9 mouse cellular contexts compared by ENCODE assay signal in genomic region chr6:140519019-140519418, GRCm38 (mm10).
DNase-seq lines count a peak whose midpoint lies in the region; ATAC-seq and TF ChIP-seq lines count a peak whose summit lies in the region.
"Had no signal": no experiment of that assay in that cellular context is flagged by ENCODE, and none has a peak within 500 bp of the region (broad histone marks: within the 10 kb centered on the region; RNA-seq: fewer than 3 reads in every experiment).

No protein-coding gene starts in this region.

- intact Hi-C loops in heart, postnatal 36 days (cut with DNase I) = loop anchor here (2.0 kb wide), 1 partner anchor 38 kb away; no protein-coding TSS in a partner anchor

- peak overlapping the region; percentile 62 for H3K27ac ChIP-seq in heart, embryonic 10.5 days
- 0 out of 2 replicates have a peak overlapping the region, but pooled peaks have one; percentile 53 for H3K27ac ChIP-seq in forebrain, embryonic 15.5 days (replicated peaks)
- H3K27ac ChIP-seq in limb, embryonic 13.5 days = peak overlapping the region; percentile 65; the same call in 1 of the 2 replicates
- no peak overlapping the region for H3K27ac ChIP-seq in intestine, postnatal 0 days (ENCODE audit: low read depth, low read length)
- H3K27ac ChIP-seq: macrophage had no signal

- peak; percentile 42; the same call in 1 of the 2 replicates for ATAC-seq in forebrain, embryonic 15.5 days (replicated peaks)
- ATAC-seq in limb, embryonic 13.5 days (ENCODE audit: low FRiP score, low read depth) = no peak
- no peak for ATAC-seq in intestine, postnatal 0 days

- TF ChIP-seq CTCF in brain, embryonic 14.5 days (IDR thresholded peaks at IDR 0.05; ENCODE audit: borderline replicate concordance, extremely low read depth, insufficient read depth, insufficient read length) = no peak
- TF ChIP-seq CTCF in intestine, postnatal 0 days (IDR thresholded peaks at IDR 0.05; ENCODE audit: low read depth) = no peak

- H3K4me3 ChIP-seq in heart, embryonic 10.5 days = no peak overlapping the region
- H3K4me3 ChIP-seq in forebrain, embryonic 15.5 days = no peak overlapping the region
- no peak overlapping the region for H3K4me3 ChIP-seq in limb, embryonic 13.5 days
- H3K4me3 ChIP-seq in intestine, postnatal 0 days (ENCODE audit: low read depth, low read length) = no peak overlapping the region

- H3K9me3 ChIP-seq in heart, embryonic 10.5 days = no peaks in the 10 kb centered on the region
- H3K9me3 ChIP-seq in forebrain, embryonic 15.5 days = no peaks in the 10 kb centered on the region
- no peaks in the 10 kb centered on the region for H3K9me3 ChIP-seq in limb, embryonic 13.5 days
- no peaks in the 10 kb centered on the region for H3K9me3 ChIP-seq in intestine, postnatal 0 days (ENCODE audit: control insufficient read depth)

- no peaks in the 10 kb centered on the region for H3K27me3 ChIP-seq in heart, embryonic 10.5 days (ENCODE audit: insufficient read depth, poor library complexity, severe bottlenecking)
- no peaks in the 10 kb centered on the region for H3K27me3 ChIP-seq in forebrain, embryonic 15.5 days
- no peaks in the 10 kb centered on the region for H3K27me3 ChIP-seq in limb, embryonic 13.5 days
- no peaks in the 10 kb centered on the region for H3K27me3 ChIP-seq in intestine, postnatal 0 days (replicated peaks; ENCODE audit: control insufficient read depth, insufficient read depth, low read length)

- peaks cover 32% of the 10 kb centered on the region for H3K4me1 ChIP-seq in heart, embryonic 10.5 days
- peaks cover 25% of the 10 kb centered on the region for H3K4me1 ChIP-seq in forebrain, embryonic 15.5 days
- peaks cover 51% of the 10 kb centered on the region for H3K4me1 ChIP-seq in limb, embryonic 13.5 days
- peaks cover 3% of the 10 kb centered on the region; the same call in 1 of the 2 replicates for H3K4me1 ChIP-seq in intestine, postnatal 0 days (replicated peaks; ENCODE audit: control insufficient read depth, insufficient read depth, low read length)

- no peak for DNase-seq in heart, embryonic 10.5 days (ENCODE audit: low spot score)
- no peak for DNase-seq in heart, postnatal 36 days
- DNase-seq in brain, embryonic 14.5 days (ENCODE audit: low read depth) = peak; percentile 31
- no peak for DNase-seq in liver
- DNase-seq in adrenal gland, adult 8-10 months = no peak

- H3K4me2 ChIP-seq in forebrain, embryonic 15.5 days (replicated peaks) = no peak overlapping the region
- H3K4me2 ChIP-seq in limb, embryonic 13.5 days (replicated peaks) = peak overlapping the region; percentile 32
- no peak overlapping the region for H3K4me2 ChIP-seq in intestine, postnatal 0 days (replicated peaks; ENCODE audit: low read depth)

- 57% methylated on average over 13 of the region's 13 CpGs for WGBS in heart, embryonic 10.5 days
- WGBS in forebrain, embryonic 15.5 days = 56% methylated on average over 13 of the region's 13 CpGs
- 22% methylated on average over 13 of the region's 13 CpGs for WGBS in limb, embryonic 13.5 days
- WGBS in intestine, postnatal 0 days = 73% methylated on average over 13 of the region's 13 CpGs

- no peaks in the 10 kb centered on the region for H3K36me3 ChIP-seq in heart, embryonic 10.5 days
- no peaks in the 10 kb centered on the region for H3K36me3 ChIP-seq in forebrain, embryonic 15.5 days
- no peaks in the 10 kb centered on the region for H3K36me3 ChIP-seq in limb, embryonic 13.5 days
- H3K36me3 ChIP-seq in intestine, postnatal 0 days (ENCODE audit: control insufficient read depth, insufficient read depth) = no peaks in the 10 kb centered on the region

- H3K9ac ChIP-seq in forebrain, embryonic 15.5 days (replicated peaks) = no peak overlapping the region
- H3K9ac ChIP-seq in limb, embryonic 13.5 days = no peak overlapping the region; the same call in none of the 2 replicates
- no peak overlapping the region for H3K9ac ChIP-seq in intestine, postnatal 0 days (ENCODE audit: low read depth, low read length)

- TF ChIP-seq POLR2A in brain, embryonic 14.5 days (IDR thresholded peaks at IDR 0.05; ENCODE audit: borderline replicate concordance, extremely low read depth, insufficient read depth, insufficient read length, poor library complexity, severe bottlenecking) = no peak
